Mouse (Mus musculus): Measurements from ENCODE around the gene Grik3. TPM values are rescaled to one million over a fixed set of nuclear protein-coding genes. Genes with fewer than 3 reads are reported as not detected.
A peak's percentile ranks its signal among the peaks of the same experiment; 100 is the strongest.

Grik3 gene
- polyA plus RNA-seq, 1 experiment, result 10.3 TPM

DNA sequence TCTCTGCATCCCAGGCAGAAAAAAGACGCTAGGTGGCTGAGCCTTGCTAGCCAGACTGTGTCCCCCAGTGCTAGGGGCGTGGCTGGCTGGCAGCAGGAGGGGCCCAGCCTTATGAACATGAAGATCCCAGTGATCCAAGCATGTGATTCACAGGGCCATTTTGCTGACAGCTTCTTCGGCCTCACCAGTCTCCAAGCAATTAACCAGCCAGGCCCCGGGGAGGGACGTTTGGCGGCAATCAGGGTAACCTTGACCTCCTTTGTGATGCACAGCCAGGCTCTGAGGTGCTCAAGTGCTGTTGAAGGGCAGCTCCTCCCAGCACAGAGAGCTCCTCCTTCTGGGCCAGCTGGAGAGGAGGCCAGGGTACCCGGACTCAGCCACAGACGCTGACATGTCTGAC lies 43.9 kb downstream of the Grik3 start:
- 0 out of 2 replicates have a peak overlapping the region, but pooled peaks have one; percentile 7 for H3K4me3 ChIP-seq (ENCODE audit: low read depth, low read length)
- peak overlapping the region; percentile 83 for H3K27ac ChIP-seq (ENCODE audit: insufficient read depth, low read length)
- no peaks in the 10 kb centered on the region for H3K27me3 ChIP-seq (ENCODE audit: control insufficient read depth, insufficient read depth, low read length, poor library complexity, severe bottlenecking)
- TF ChIP-seq EP300 (IDR thresholded peaks at IDR 0.05; ENCODE audit: insufficient read depth, low read depth, low read length), result peak; percentile 100
- TF ChIP-seq POLR2A (IDR thresholded peaks at IDR 0.05; ENCODE audit: insufficient read depth, low read length), result no peak
- H3K9me3 ChIP-seq (replicated peaks; ENCODE audit: control insufficient read depth, insufficient read depth, low read length, poor library complexity, severe bottlenecking), result no peaks in the 10 kb centered on the region
- H3K4me1 ChIP-seq (ENCODE audit: control insufficient read depth, insufficient read depth, low read length), result peaks cover 20% of the 10 kb centered on the region
- peak overlapping the region; percentile 17; the same call in 1 of the 2 replicates for H3K9ac ChIP-seq (ENCODE audit: low read depth, poor library complexity, severe bottlenecking)
- H3K36me3 ChIP-seq (ENCODE audit: control insufficient read depth, insufficient read depth, low read length, poor library complexity, severe bottlenecking), result no peaks in the 10 kb centered on the region

DNA sequence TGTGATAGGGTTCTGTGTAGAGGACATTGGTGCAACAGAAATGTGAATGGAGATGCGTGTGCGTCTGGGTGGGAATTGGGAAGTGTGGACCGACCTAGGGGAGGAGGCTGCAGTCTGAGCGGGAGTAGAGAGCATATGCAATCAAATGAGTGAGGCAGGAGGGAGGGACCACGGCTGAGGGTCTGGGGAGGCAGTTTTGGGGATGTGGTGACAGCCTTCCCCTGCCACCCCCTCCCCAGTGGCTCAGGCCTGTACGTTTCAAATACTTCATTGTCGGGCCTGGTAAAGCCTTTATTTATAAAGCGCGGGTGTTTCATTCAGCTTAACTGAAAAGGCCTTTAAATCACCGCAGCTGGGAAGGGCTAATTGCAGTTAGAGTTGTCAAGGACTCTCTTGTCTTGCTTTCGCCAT lies 44.5 kb downstream of the Grik3 start:
- Histone ChIP-seq H3K4me1 (ENCODE audit: control insufficient read depth, insufficient read depth, low read length) (peaks cover 24% of the 10 kb centered on the region), H3K36me3 (ENCODE audit: control insufficient read depth, insufficient read depth, low read length, poor library complexity, severe bottlenecking) (no peaks in the 10 kb centered on the region), H3K27ac (ENCODE audit: insufficient read depth, low read length) (peak overlapping the region; percentile 83), H3K9me3 (replicated peaks; ENCODE audit: control insufficient read depth, insufficient read depth, low read length, poor library complexity, severe bottlenecking) (no peaks in the 10 kb centered on the region), H3K27me3 (ENCODE audit: control insufficient read depth, insufficient read depth, low read length, poor library complexity, severe bottlenecking) (no peaks in the 10 kb centered on the region), H3K9ac (ENCODE audit: low read depth, poor library complexity, severe bottlenecking) (0 out of 2 replicates have a peak overlapping the region, but pooled peaks have one; percentile 37), H3K4me3 (ENCODE audit: low read depth, low read length) (peak overlapping the region; percentile 9; the same call in 1 of the 2 replicates)
- no peak for TF ChIP-seq CTCF (IDR thresholded peaks at IDR 0.05; ENCODE audit: low read depth, low read length)
- TF ChIP-seq EP300 (IDR thresholded peaks at IDR 0.05; ENCODE audit: insufficient read depth, low read depth, low read length), result no peak
- TF ChIP-seq POLR2A (IDR thresholded peaks at IDR 0.05; ENCODE audit: insufficient read depth, low read length), result no peak

DNA sequence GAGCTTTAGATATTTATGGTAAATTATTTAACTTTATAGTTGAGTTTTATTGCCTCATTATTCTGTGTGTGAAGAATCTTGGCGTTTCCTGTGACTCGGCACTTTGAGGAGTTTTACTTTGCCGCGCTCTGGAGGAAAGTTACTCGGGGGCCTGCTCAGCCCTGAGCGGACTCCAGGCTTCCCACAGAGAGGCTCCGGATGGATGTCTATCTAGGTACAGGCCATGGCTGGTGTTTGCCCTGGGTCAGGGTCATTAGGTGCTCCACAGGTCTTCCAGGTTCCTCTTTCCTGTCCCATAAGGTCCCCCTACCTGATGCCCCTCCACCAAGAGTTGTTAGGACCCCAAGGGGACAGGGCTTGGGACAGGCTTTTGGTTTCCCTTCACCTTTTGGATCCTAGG lies 45.0 kb downstream of the Grik3 start:
- H3K27ac ChIP-seq (ENCODE audit: insufficient read depth, low read length), result peak overlapping the region; percentile 85
- H3K36me3 ChIP-seq (ENCODE audit: control insufficient read depth, insufficient read depth, low read length, poor library complexity, severe bottlenecking), result no peaks in the 10 kb centered on the region
- H3K9ac ChIP-seq (ENCODE audit: low read depth, poor library complexity, severe bottlenecking), result peak overlapping the region; percentile 37
- H3K4me3 ChIP-seq (ENCODE audit: low read depth, low read length), result 0 out of 2 replicates have a peak overlapping the region, but pooled peaks have one; percentile 11
- H3K4me1 ChIP-seq (ENCODE audit: control insufficient read depth, insufficient read depth, low read length), result peaks cover 27% of the 10 kb centered on the region
- H3K27me3 ChIP-seq (ENCODE audit: control insufficient read depth, insufficient read depth, low read length, poor library complexity, severe bottlenecking), result no peaks in the 10 kb centered on the region
- H3K9me3 ChIP-seq (replicated peaks; ENCODE audit: control insufficient read depth, insufficient read depth, low read length, poor library complexity, severe bottlenecking), result no peaks in the 10 kb centered on the region
- TF ChIP-seq CTCF (IDR thresholded peaks at IDR 0.05; ENCODE audit: low read depth, low read length) (no peak), POLR2A (IDR thresholded peaks at IDR 0.05; ENCODE audit: insufficient read depth, low read length) (no peak), EP300 (IDR thresholded peaks at IDR 0.05; ENCODE audit: insufficient read depth, low read depth, low read length) (no peak)

DNA sequence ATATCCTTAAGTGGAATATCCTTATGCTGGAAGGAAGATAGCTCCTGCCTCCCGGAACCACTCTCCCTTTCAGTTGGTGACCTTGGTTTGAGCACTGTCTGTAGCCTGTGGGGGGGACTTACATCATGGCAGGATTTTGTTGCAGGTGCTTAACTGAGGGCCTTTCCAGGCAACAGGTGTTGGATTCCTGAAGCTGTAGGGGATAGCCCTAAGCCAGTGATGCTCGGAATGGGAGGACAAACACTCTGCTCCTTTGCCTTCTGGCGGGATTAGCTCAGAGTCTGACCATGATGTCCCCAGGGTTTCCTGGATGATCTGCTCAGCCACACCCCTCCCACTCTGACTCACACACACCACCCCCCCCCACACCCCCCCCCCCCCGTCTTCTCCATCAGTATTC lies 45.5 kb downstream of the Grik3 start:
- Histone ChIP-seq H3K4me1 (ENCODE audit: control insufficient read depth, insufficient read depth, low read length) (peaks cover 32% of the 10 kb centered on the region), H3K9ac (ENCODE audit: low read depth, poor library complexity, severe bottlenecking) (no peak overlapping the region), H3K36me3 (ENCODE audit: control insufficient read depth, insufficient read depth, low read length, poor library complexity, severe bottlenecking) (no peaks in the 10 kb centered on the region), H3K27ac (ENCODE audit: insufficient read depth, low read length) (peak overlapping the region; percentile 85), H3K4me3 (ENCODE audit: low read depth, low read length) (no peak overlapping the region), H3K9me3 (replicated peaks; ENCODE audit: control insufficient read depth, insufficient read depth, low read length, poor library complexity, severe bottlenecking) (no peaks in the 10 kb centered on the region), H3K27me3 (ENCODE audit: control insufficient read depth, insufficient read depth, low read length, poor library complexity, severe bottlenecking) (no peaks in the 10 kb centered on the region)
- TF ChIP-seq EP300 (IDR thresholded peaks at IDR 0.05; ENCODE audit: insufficient read depth, low read depth, low read length), result peak; percentile 100
- no peak for TF ChIP-seq CTCF (IDR thresholded peaks at IDR 0.05; ENCODE audit: low read depth, low read length)
- no peak for TF ChIP-seq POLR2A (IDR thresholded peaks at IDR 0.05; ENCODE audit: insufficient read depth, low read length)

DNA sequence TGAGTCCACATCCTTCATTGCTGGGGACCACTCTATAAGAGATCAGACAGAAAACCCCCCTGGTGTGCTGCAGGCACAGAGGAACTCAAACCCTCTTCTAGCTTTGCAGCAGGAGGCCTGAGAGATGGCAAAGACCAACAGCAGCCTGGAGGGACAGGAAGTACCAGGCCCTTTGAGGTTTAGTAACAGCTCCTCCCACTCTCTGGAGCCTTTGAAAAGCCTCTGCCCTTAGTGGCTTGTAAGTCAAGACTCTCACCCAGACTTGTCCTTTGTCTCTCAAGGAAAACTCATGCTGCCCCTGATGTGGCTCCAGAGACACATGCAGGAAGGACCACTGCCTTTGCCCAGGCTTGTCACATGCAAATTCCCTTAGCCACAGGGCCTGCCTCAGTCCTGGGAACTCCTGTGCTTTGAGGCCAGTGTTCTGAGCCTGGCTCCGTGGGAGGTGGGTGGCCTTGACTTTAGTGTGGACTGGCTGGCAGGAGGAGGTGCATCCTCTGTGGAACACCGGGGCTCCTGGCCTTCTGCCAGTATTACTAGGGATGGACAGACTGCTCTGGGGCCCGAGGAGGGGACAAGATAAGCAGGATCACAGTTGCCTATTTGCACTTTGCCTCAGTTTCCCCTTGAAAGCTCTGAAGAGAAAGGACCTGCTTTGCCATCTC lies 47.9 kb downstream of the Grik3 start:
- Histone ChIP-seq H3K36me3 (ENCODE audit: control insufficient read depth, insufficient read depth, low read length, poor library complexity, severe bottlenecking) (no peaks in the 10 kb centered on the region), H3K9me3 (replicated peaks; ENCODE audit: control insufficient read depth, insufficient read depth, low read length, poor library complexity, severe bottlenecking) (no peaks in the 10 kb centered on the region), H3K9ac (ENCODE audit: low read depth, poor library complexity, severe bottlenecking) (no peak overlapping the region), H3K4me1 (ENCODE audit: control insufficient read depth, insufficient read depth, low read length) (peaks cover 29% of the 10 kb centered on the region), H3K27ac (ENCODE audit: insufficient read depth, low read length) (peak overlapping the region; percentile 48), H3K4me3 (ENCODE audit: low read depth, low read length) (no peak overlapping the region), H3K27me3 (ENCODE audit: control insufficient read depth, insufficient read depth, low read length, poor library complexity, severe bottlenecking) (no peaks in the 10 kb centered on the region)
- TF ChIP-seq POLR2A (IDR thresholded peaks at IDR 0.05; ENCODE audit: insufficient read depth, low read length), result no peak
- TF ChIP-seq EP300 (IDR thresholded peaks at IDR 0.05; ENCODE audit: insufficient read depth, low read depth, low read length), result peak; percentile 95
- no peak for TF ChIP-seq CTCF (IDR thresholded peaks at IDR 0.05; ENCODE audit: low read depth, low read length)

DNA sequence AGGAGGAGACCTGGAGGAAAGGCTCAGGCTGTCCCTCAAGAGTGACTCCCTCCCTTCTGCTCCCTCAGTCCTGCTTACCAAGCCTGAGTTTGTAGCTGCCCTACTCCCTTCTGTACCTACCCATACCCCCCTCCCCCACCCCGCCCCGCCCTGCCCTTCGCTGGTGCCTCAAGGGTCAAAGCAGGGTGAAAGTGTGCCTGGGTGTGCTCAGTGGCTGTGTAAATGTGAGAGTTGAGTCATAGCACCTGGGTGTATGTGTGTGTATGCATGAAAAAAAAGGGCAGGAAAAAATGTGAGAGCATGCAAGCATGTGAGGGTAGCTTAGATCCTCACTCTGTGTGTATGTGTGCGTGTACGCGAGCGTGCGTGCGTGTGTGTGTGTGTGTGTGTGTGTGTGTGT lies 49.1 kb downstream of the Grik3 start:
- no peaks in the 10 kb centered on the region for H3K36me3 ChIP-seq (ENCODE audit: control insufficient read depth, insufficient read depth, low read length, poor library complexity, severe bottlenecking)
- H3K4me1 ChIP-seq (ENCODE audit: control insufficient read depth, insufficient read depth, low read length), result peaks cover 24% of the 10 kb centered on the region
- H3K27ac ChIP-seq (ENCODE audit: insufficient read depth, low read length), result no peak overlapping the region
- H3K4me3 ChIP-seq (ENCODE audit: low read depth, low read length), result no peak overlapping the region
- H3K9me3 ChIP-seq (replicated peaks; ENCODE audit: control insufficient read depth, insufficient read depth, low read length, poor library complexity, severe bottlenecking), result no peaks in the 10 kb centered on the region
- no peaks in the 10 kb centered on the region for H3K27me3 ChIP-seq (ENCODE audit: control insufficient read depth, insufficient read depth, low read length, poor library complexity, severe bottlenecking)
- TF ChIP-seq POLR2A (IDR thresholded peaks at IDR 0.05; ENCODE audit: insufficient read depth, low read length), result no peak
- 0 out of 2 replicates have a peak, but pooled peaks have one; percentile 46 for TF ChIP-seq EP300 (IDR thresholded peaks at IDR 0.05; ENCODE audit: insufficient read depth, low read depth, low read length)
- no peak overlapping the region for H3K9ac ChIP-seq (ENCODE audit: low read depth, poor library complexity, severe bottlenecking)

Data from ES-Bruce4 (cell line).